Mouse (Mus musculus) thymus, adult 2 months (tissue): ENCODE data around the gene Olfr877.

Experiments
- CTCF ChIP-seq: fragments of 200-500 bp; IDR thresholded peaks from 2 replicates; pipeline ENCODE4 v1.5.1; 2012; ENCODE audit warnings: mild to moderate bottlenecking, control low read depth, low read length, moderate library complexity, borderline replicate concordance; ENCODE audit not compliant: control insufficient read depth, poor library complexity, insufficient read depth; ENCODE audit errors: extremely low read depth
- POLR2A ChIP-seq: fragments of 200-500 bp; IDR thresholded peaks from 2 replicates; pipeline ENCODE4 v1.6.1; 2012; ENCODE audit warnings: mild to moderate bottlenecking, low read length, control low read depth, moderate library complexity; ENCODE audit not compliant: control insufficient read depth, poor library complexity, insufficient read depth; ENCODE audit errors: extremely low read depth

DNA sequence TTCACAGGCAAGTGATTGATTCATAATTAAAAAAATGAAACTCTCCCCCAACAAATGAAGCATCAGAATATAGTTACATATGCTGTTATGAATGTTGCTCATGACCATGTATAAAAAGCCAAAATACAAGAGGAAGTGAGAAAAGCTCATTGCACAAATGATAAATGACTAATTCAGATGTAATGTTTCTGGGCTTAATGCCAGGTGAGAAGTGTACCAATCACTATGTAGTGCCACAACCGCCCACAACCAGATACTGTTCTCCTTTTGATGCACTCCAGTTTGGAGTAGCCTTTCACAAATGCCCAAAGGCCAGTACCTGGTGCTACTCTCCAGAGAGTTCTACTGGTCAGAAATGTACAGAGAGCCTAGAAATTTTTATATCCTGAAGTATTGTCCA, 20.7 kb upstream of the Olfr877 start:
- TF ChIP-seq CTCF = no peak
- no peak for TF ChIP-seq POLR2A
